Mouse (Mus musculus) embryonic facial prominence, embryonic 14.5 days (tissue): ENCODE results near the gene Prrc2c. TPM values are rescaled to one million over a fixed set of nuclear protein-coding genes. Genes with fewer than 3 reads are reported as not detected.
A peak's percentile ranks its signal among the peaks of the same experiment; 100 is the strongest.

Experiments
- ATAC-seq: fragments of 200-750 bp; cut with Nextera tagmentation; 2 replicates; pipeline ENCODE4 v1.8.0; 2017; ENCODE audit warnings: low read depth, moderate number of reproducible peaks, moderate TSS enrichment
- DNase-seq: peaks from one replicate; pipeline ENCODE4 v3.0.0-alpha.2; 2015; ENCODE audit warnings: low spot score
- H3K27ac ChIP-seq: fragments of 300-500 bp; sonication (generic); replicated peaks from 2 replicates; pipeline ENCODE4 v1.5.1; 2014; ENCODE audit warnings: low read depth, mild to moderate bottlenecking, low read length, moderate library complexity
- H3K27me3 ChIP-seq: fragments of 300-500 bp; sonication (generic); replicated peaks from 2 replicates; pipeline ENCODE4 v1.6.1; 2014; ENCODE audit warnings: low read length; ENCODE audit not compliant: control insufficient read depth, insufficient read depth
- H3K36me3 ChIP-seq: fragments of 300-500 bp; sonication (generic); 2 replicates; pipeline ENCODE4 v1.6.1; 2014; ENCODE audit warnings: low read length, mixed read lengths; ENCODE audit not compliant: control insufficient read depth, insufficient read depth
- H3K4me1 ChIP-seq: fragments of 300-500 bp; sonication (generic); 2 replicates; pipeline ENCODE4 v1.6.1; 2014; ENCODE audit warnings: antibody characterized with exemption, low read length; ENCODE audit not compliant: control insufficient read depth, insufficient read depth
- H3K4me2 ChIP-seq: fragments of 300-500 bp; sonication (generic); 2 replicates; pipeline ENCODE4 v1.6.1; 2014; ENCODE audit warnings: low read depth, mild to moderate bottlenecking, low read length, moderate library complexity, mixed read lengths
- H3K4me3 ChIP-seq: fragments of 300-500 bp; sonication (generic); 2 replicates; pipeline ENCODE4 v1.5.1; 2014; ENCODE audit warnings: low read depth, mild to moderate bottlenecking, low read length
- H3K9ac ChIP-seq: fragments of 300-500 bp; sonication (generic); 2 replicates; pipeline ENCODE4 v1.6.1; 2014; ENCODE audit warnings: low read depth, mild to moderate bottlenecking, low read length, moderate library complexity, mixed read lengths
- H3K9me3 ChIP-seq: fragments of 300-500 bp; sonication (generic); 2 replicates; pipeline ENCODE4 v1.6.1; 2016; ENCODE audit warnings: low read length; ENCODE audit not compliant: control insufficient read depth
- WGBS: fragments of 180-500 bp; shearing (Covaris S2); extraction: QIAGEN DNeasy Blood & Tissue Kit; methylation state at CpG from one replicate; pipeline ENCODE4 v1.1.7; 2014; 5-methylcytosine and 5-hydroxymethylcytosine counted together
- polyA plus RNA-seq: library from polyadenylated mRNA; unstranded; fragments of >200 nt; fragmentation: Nextera tagmentation; extraction: Ambion mirVana; gene quantifications from 2 replicates; pipeline ENCODE4 v1.2.1, GENCODE M21; 2014

Gene Prrc2c
- polyA plus RNA-seq, 1 experiment from 2014 or later = 140 TPM

DNA sequence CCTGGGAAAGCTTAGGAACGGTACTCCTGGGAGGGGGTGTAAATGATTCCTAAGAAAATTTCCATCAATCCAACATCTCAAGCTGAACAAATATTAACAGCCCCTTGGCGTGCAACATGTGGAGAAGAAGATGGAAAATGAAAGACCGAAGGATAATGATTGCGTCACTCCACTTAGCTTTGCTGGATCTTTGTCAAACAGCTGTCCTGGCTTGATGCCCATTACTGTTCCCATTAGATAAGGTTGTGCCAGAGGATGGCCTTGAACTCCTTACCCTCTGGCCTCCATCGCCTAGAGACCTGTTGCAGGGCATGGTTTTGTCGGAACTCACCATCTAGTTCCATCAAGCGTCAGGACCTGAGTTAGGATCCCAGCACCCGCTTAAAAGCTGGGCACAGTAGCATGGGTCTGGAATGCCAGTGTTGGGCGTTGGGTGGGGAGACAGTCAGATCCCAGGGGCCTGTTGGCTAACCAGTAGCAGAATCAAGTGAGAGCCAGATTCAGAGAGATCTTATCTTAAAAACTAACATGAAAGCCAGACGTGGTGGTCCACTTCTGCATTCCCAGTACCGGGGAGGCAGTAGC, 80.0 kb downstream of the Prrc2c start:
- Histone ChIP-seq H3K4me1 (no peaks in the 10 kb centered on the region), H3K36me3 (no peaks in the 10 kb centered on the region), H3K4me2 (no peak overlapping the region), H3K9me3 (no peaks in the 10 kb centered on the region), H3K4me3 (no peak overlapping the region), H3K27ac (no peak overlapping the region), H3K27me3 (no peaks in the 10 kb centered on the region), H3K9ac (no peak overlapping the region)
- DNase-seq = no peak
- no peak for ATAC-seq
- 83% methylated on average over 11 of the region's 11 CpGs for WGBS

DNA sequence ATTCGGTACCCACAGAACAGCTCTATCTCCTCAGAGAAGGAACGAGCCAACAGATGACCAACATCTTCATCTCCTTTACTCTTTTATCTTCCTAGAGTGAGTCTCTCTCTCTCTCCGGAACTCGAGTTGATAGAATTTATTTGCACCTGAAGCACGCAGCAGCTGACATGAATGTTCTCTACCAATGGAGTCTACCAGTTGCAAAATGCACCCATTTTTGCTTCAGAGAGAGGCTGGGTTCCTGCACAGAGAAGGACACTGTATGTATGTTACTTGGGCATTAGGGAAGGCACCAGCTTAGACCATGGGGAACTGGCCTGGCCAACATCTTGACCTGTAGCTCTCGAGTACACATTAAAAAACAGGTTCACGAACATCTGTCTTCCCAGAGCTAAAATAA, 82.2 kb downstream of the Prrc2c start, which contains the start of gene Myocos:
Gene Myocos (minus strand): TSS at position 101 of the 400 bp plus-strand sequence.
- DNase-seq (no peak), ATAC-seq (no peak)
- Histone ChIP-seq H3K9me3 (no peaks in the 10 kb centered on the region), H3K36me3 (no peaks in the 10 kb centered on the region), H3K4me1 (no peaks in the 10 kb centered on the region), H3K4me3 (no peak within 1 kb of the TSS), H3K4me2 (no peak within 1 kb of the TSS), H3K9ac (no peak within 1 kb of the TSS), H3K27ac (no peak within 1 kb of the TSS), H3K27me3 (no peaks in the 10 kb centered on the region)
- WGBS = 90% methylated on average over 7 of the region's 7 CpGs

DNA sequence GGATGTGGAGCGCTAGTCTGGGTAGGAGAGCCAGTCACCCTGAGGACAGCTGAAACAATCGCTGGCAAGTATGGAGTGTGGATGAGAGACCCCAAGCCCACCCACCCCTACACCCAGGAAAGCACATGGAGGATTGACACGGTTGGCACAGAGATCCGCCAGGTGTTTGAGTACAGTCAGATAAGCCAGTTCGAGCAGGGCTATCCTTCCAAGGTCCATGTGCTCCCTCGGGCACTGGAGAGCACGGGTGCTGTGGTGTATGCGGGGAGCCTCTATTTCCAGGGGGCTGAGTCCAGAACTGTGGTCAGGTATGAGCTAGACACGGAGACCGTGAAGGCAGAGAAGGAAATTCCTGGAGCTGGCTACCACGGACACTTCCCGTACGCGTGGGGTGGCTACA, 91.9 kb downstream of the Prrc2c start:
- Histone ChIP-seq H3K27ac (no peak overlapping the region), H3K27me3 (no peaks in the 10 kb centered on the region), H3K9ac (no peak overlapping the region), H3K36me3 (no peaks in the 10 kb centered on the region), H3K4me1 (no peaks in the 10 kb centered on the region), H3K9me3 (no peaks in the 10 kb centered on the region), H3K4me2 (no peak overlapping the region), H3K4me3 (no peak overlapping the region)
- no peak for ATAC-seq
- 91% methylated on average over 14 of the region's 14 CpGs for WGBS
- DNase-seq = no peak

- no peak overlapping the region for H3K4me3 ChIP-seq
- 78% methylated on average over 10 of the region's 10 CpGs for WGBS
- H3K9me3 ChIP-seq = no peaks in the 10 kb centered on the region
- no peaks in the 10 kb centered on the region for H3K36me3 ChIP-seq
- H3K27ac ChIP-seq = no peak overlapping the region
- DNase-seq (no peak), ATAC-seq (no peak)
- no peaks in the 10 kb centered on the region for H3K4me1 ChIP-seq
- H3K27me3 ChIP-seq = no peaks in the 10 kb centered on the region
- no peak overlapping the region for H3K9ac ChIP-seq
- H3K4me2 ChIP-seq = no peak overlapping the region
These were observed 94.2 kb downstream of the Prrc2c start for GRCm38 (mm10) chr1:162646083-162646686.

DNA sequence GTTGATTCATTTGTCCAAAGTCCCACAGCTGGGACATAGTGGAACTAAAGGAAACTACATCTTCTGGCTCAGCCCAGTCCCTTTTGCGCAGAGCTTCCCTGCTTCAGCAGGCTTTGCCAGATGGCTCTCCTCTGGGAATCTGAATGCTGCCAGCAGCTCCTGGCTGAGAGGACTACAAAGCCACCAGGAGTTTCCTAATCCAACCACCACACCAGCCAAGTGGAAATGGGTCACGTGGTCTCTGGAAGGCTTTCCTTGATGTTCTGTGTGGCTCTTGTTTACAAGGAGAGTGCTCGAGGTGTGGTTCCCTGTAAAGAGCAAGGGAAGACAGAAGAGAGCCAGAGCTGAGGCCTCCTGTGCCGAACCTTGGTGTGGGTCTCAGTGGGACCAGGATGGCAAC, 96.6 kb downstream of the Prrc2c start:
- WGBS = 43% methylated on average over 4 of the region's 4 CpGs
- Histone ChIP-seq H3K9ac (no peak overlapping the region), H3K4me2 (no peak overlapping the region), H3K27ac (no peak overlapping the region), H3K36me3 (no peaks in the 10 kb centered on the region), H3K9me3 (no peaks in the 10 kb centered on the region), H3K4me3 (no peak overlapping the region), H3K4me1 (no peaks in the 10 kb centered on the region), H3K27me3 (no peaks in the 10 kb centered on the region)
- DNase-seq (peak; percentile 24), ATAC-seq (no peak)

DNA sequence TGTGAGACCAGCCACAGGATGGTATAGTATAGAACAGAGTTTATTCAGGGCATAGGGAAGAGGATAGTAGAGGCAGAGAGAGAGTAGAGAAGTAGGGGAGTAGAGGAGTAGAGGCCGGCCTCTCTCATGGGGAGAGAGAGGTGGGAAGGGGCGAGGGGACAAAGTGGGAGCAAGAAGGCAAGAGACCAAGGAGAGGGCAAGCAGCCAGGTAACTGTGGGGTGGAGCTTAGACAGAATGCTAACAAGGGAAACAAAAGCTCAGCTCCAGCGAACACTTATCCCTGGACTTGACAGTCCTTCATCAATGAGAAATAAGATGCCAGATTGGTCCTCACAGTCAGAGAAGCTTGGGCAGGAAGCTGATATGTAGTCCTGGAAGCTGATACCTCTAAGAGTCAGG, 97.8 kb downstream of the Prrc2c start:
- Histone ChIP-seq H3K36me3 (no peaks in the 10 kb centered on the region), H3K27me3 (no peaks in the 10 kb centered on the region), H3K4me1 (no peaks in the 10 kb centered on the region), H3K9ac (no peak overlapping the region), H3K4me3 (no peak overlapping the region), H3K4me2 (no peak overlapping the region), H3K9me3 (no peaks in the 10 kb centered on the region), H3K27ac (no peak overlapping the region)
- WGBS = 73% methylated on average over 3 of the region's 3 CpGs
- DNase-seq = no peak
- no peak for ATAC-seq

- ATAC-seq = no peak
- DNase-seq = no peak
- Histone ChIP-seq H3K9ac (no peak overlapping the region), H3K27me3 (no peaks in the 10 kb centered on the region), H3K4me1 (no peaks in the 10 kb centered on the region), H3K4me2 (no peak overlapping the region), H3K27ac (no peak overlapping the region), H3K9me3 (no peaks in the 10 kb centered on the region), H3K4me3 (no peak overlapping the region), H3K36me3 (no peaks in the 10 kb centered on the region)
- WGBS = 94% methylated on average over 1 of the region's 1 CpGs
These were observed 100.5 kb downstream of the Prrc2c start for GRCm38 (mm10) chr1:162639861-162640260.

- H3K4me3 ChIP-seq = no peak within 1 kb of the TSS
- H3K27ac ChIP-seq = no peak within 1 kb of the TSS
- H3K4me1 ChIP-seq = no peaks in the 10 kb centered on the region
- WGBS = 82% methylated on average over 10 of the region's 10 CpGs
- no peaks in the 10 kb centered on the region for H3K36me3 ChIP-seq
- DNase-seq (no peak), ATAC-seq (no peak)
- no peak within 1 kb of the TSS for H3K9ac ChIP-seq
- H3K9me3 ChIP-seq = peaks cover 5% of the 10 kb centered on the region; the same call in 1 of the 2 replicates
- H3K4me2 ChIP-seq = no peak within 1 kb of the TSS
- H3K27me3 ChIP-seq = no peaks in the 10 kb centered on the region
These were observed 101.2 kb downstream of the Prrc2c start, which contains the start of gene Myoc for GRCm38 (mm10) chr1:162639051-162639750. Myoc (plus strand) TSS chr1:162639155.
